Mouse (Mus musculus) lung, adult 2 months (tissue): ENCODE measurements around the gene Gen1.

Source experiments
- CTCF ChIP-seq: fragments of 200-500 bp; IDR thresholded peaks from 2 replicates; pipeline ENCODE4 v1.5.1; 2011; ENCODE audit warnings: mild to moderate bottlenecking, low read length, control low read depth; ENCODE audit not compliant: insufficient read depth
- POLR2A ChIP-seq: fragments of 200-500 bp; IDR thresholded peaks from 2 replicates; pipeline ENCODE4 v1.6.1; 2011; ENCODE audit warnings: low read depth, mild to moderate bottlenecking, control low read depth, low read length, borderline replicate concordance; ENCODE audit errors: extremely low read depth

- TF ChIP-seq CTCF (no peak), POLR2A (no peak)
These were observed 16.0 kb upstream of the Gen1 start for GRCm38 (mm10) chr12:11281584-11281983.
